In the genomic region with DNA sequence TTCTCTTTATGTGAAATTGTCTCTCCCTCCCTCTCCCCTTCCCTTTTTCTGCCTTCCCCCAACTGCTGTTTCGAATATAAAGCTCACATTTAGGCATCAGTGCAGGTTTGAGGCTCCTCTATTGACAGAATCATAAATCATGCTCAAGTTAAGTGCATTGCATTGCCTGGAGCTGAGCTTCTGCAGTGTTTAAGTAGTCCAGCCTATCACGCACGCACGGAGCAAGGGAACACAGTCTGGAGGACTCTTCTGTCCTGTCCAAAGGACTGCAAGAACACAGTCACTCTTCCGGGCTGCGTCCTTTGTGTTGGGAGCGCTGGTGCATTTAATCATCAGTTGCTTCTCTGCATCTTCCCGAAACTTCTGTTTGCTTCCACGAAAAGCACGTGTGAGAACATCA, we compare ENCODE assay signal across 16 mouse cellular contexts.
DNase-seq lines count a peak whose midpoint lies in the region; ATAC-seq and TF ChIP-seq lines count a peak whose summit lies in the region.
"Had no signal": no experiment of that assay in that cellular context is flagged by ENCODE, and none has a peak within 500 bp of the region (broad histone marks: within the 10 kb centered on the region; RNA-seq: fewer than 3 reads in every experiment).

No protein-coding gene starts in this region.

- no peaks in the 10 kb centered on the region for H3K36me3 ChIP-seq in kidney, embryonic 16.5 days (ENCODE audit: insufficient read depth, low read length)
- no peaks in the 10 kb centered on the region for H3K36me3 ChIP-seq in kidney, embryonic 14.5 days (ENCODE audit: control insufficient read depth, insufficient read depth, low read length)
- no peaks in the 10 kb centered on the region for H3K36me3 ChIP-seq in hindbrain, embryonic 11.5 days (ENCODE audit: control insufficient read depth, insufficient read depth, low read length)
- H3K36me3 ChIP-seq in limb, embryonic 14.5 days (ENCODE audit: control insufficient read depth, insufficient read depth, low read length), result peaks cover 10% of the 10 kb centered on the region; the same call in 1 of the 2 replicates
- no peaks in the 10 kb centered on the region for H3K36me3 ChIP-seq in lung, postnatal 0 days (ENCODE audit: insufficient read depth, low read length)
- H3K36me3 ChIP-seq: embryonic facial prominence, embryonic 12.5 days; liver, embryonic 12.5 days had no signal

- H3K4me3 ChIP-seq in kidney, embryonic 16.5 days (ENCODE audit: low read length), result no peak overlapping the region
- H3K4me3 ChIP-seq in kidney, embryonic 14.5 days (ENCODE audit: low read length), result no peak overlapping the region
- H3K4me3 ChIP-seq in hindbrain, embryonic 11.5 days (ENCODE audit: low read depth, low read length), result no peak overlapping the region
- H3K4me3 ChIP-seq in limb, embryonic 14.5 days (replicated peaks; ENCODE audit: low read length), result no peak overlapping the region
- no peak overlapping the region for H3K4me3 ChIP-seq in lung, postnatal 0 days (ENCODE audit: low read depth, low read length)
- H3K4me3 ChIP-seq: embryonic facial prominence, embryonic 12.5 days; heart, embryonic 12.5 days; liver, embryonic 12.5 days; lung, embryonic 15.5 days had no signal

- H3K9me3 ChIP-seq in kidney, embryonic 16.5 days (ENCODE audit: low read length), result no peaks in the 10 kb centered on the region; the same call in 1 of the 2 replicates
- no peaks in the 10 kb centered on the region for H3K9me3 ChIP-seq in kidney, embryonic 14.5 days (ENCODE audit: control insufficient read depth, low read length)
- H3K9me3 ChIP-seq in hindbrain, embryonic 11.5 days (ENCODE audit: control insufficient read depth, low read length), result no peaks in the 10 kb centered on the region
- H3K9me3 ChIP-seq in limb, embryonic 14.5 days (ENCODE audit: control insufficient read depth, low read length), result no peaks in the 10 kb centered on the region
- no peaks in the 10 kb centered on the region for H3K9me3 ChIP-seq in lung, postnatal 0 days (ENCODE audit: low read length)
- H3K9me3 ChIP-seq: embryonic facial prominence, embryonic 12.5 days; heart, embryonic 12.5 days; liver, embryonic 12.5 days; lung, embryonic 15.5 days had no signal

- peaks cover 19% of the 10 kb centered on the region for H3K4me1 ChIP-seq in kidney, embryonic 16.5 days (ENCODE audit: insufficient read depth, low read length)
- H3K4me1 ChIP-seq in kidney, embryonic 14.5 days (ENCODE audit: control insufficient read depth, insufficient read depth, low read length), result peaks cover 5% of the 10 kb centered on the region
- H3K4me1 ChIP-seq in hindbrain, embryonic 11.5 days (replicated peaks; ENCODE audit: control insufficient read depth, insufficient read depth, low read length), result no peaks in the 10 kb centered on the region
- H3K4me1 ChIP-seq in limb, embryonic 14.5 days (ENCODE audit: control insufficient read depth, insufficient read depth, low read length), result peaks cover 21% of the 10 kb centered on the region
- no peaks in the 10 kb centered on the region for H3K4me1 ChIP-seq in lung, postnatal 0 days (ENCODE audit: insufficient read depth, low read depth, low read length)
- H3K4me1 ChIP-seq: liver, embryonic 12.5 days had no signal

- peak; percentile 52 for DNase-seq in embryo, embryonic 10.5 days (ENCODE audit: low spot score)
- no peak for DNase-seq in hindbrain, embryonic 11.5 days (ENCODE audit: low spot score)
- DNase-seq in limb, embryonic 14.5 days (ENCODE audit: low spot score), result no peak
- no peak for DNase-seq in lung, postnatal 0 days (ENCODE audit: low spot score)
- no peak for DNase-seq in adrenal gland, adult (ENCODE audit: inconsistent age in 2 of 2, low spot score in 1 of 2)
- DNase-seq: adrenal gland, postnatal 14 days; cerebellum, adult 9-11 months; heart, postnatal 4 days; kidney, postnatal 14 days; thymus, postnatal 14 days had no signal

- no peak for TF ChIP-seq CTCF in lung, postnatal 0 days (IDR thresholded peaks at IDR 0.05)

- peak; percentile 66 for ATAC-seq in kidney, embryonic 16.5 days (ENCODE audit: low FRiP score, low TSS enrichment)
- ATAC-seq in kidney, embryonic 14.5 days (ENCODE audit: low FRiP score, low TSS enrichment), result no peak
- peak; percentile 56; the same call in 1 of the 2 replicates for ATAC-seq in hindbrain, embryonic 11.5 days (ENCODE audit: low FRiP score)
- ATAC-seq in limb, embryonic 14.5 days (ENCODE audit: low FRiP score, low read depth), result no peak
- ATAC-seq in lung, postnatal 0 days, result no peak
- ATAC-seq: liver, embryonic 12.5 days had no signal

- no peak for TF ChIP-seq POLR2A in limb, embryonic 14.5 days (IDR thresholded peaks at IDR 0.05; ENCODE audit: borderline replicate concordance, extremely low read depth, insufficient read depth, insufficient read length)

- H3K9ac ChIP-seq in kidney, embryonic 16.5 days (replicated peaks; ENCODE audit: low read length), result no peak overlapping the region
- H3K9ac ChIP-seq in kidney, embryonic 14.5 days (ENCODE audit: low read depth, low read length), result no peak overlapping the region
- H3K9ac ChIP-seq in hindbrain, embryonic 11.5 days (ENCODE audit: low read depth, low read length), result no peak overlapping the region
- H3K9ac ChIP-seq in limb, embryonic 14.5 days (ENCODE audit: low read depth, low read length, severe bottlenecking), result no peak overlapping the region
- no peak overlapping the region for H3K9ac ChIP-seq in lung, postnatal 0 days (replicated peaks; ENCODE audit: low read depth)
- H3K9ac ChIP-seq: embryonic facial prominence, embryonic 12.5 days; heart, embryonic 12.5 days; liver, embryonic 12.5 days; lung, embryonic 15.5 days had no signal

- no peak for TF ChIP-seq EP300 in lung, postnatal 0 days (IDR thresholded peaks at IDR 0.05)

- no peak overlapping the region for H3K27ac ChIP-seq in kidney, embryonic 16.5 days (ENCODE audit: low read length)
- no peak overlapping the region for H3K27ac ChIP-seq in kidney, embryonic 14.5 days (ENCODE audit: low read depth, low read length)
- no peak overlapping the region for H3K27ac ChIP-seq in hindbrain, embryonic 11.5 days (ENCODE audit: low read depth, low read length)
- H3K27ac ChIP-seq in limb, embryonic 14.5 days (replicated peaks; ENCODE audit: low read depth, low read length), result 0 out of 2 replicates have a peak overlapping the region, but pooled peaks have one; percentile 33
- H3K27ac ChIP-seq in lung, postnatal 0 days (ENCODE audit: low read length), result no peak overlapping the region
- H3K27ac ChIP-seq: embryonic facial prominence, embryonic 12.5 days; liver, embryonic 12.5 days; lung, embryonic 15.5 days had no signal

- no peak overlapping the region for H3K4me2 ChIP-seq in kidney, embryonic 16.5 days (replicated peaks; ENCODE audit: low read depth, low read length)
- no peak overlapping the region for H3K4me2 ChIP-seq in kidney, embryonic 14.5 days (replicated peaks; ENCODE audit: low read depth, low read length)
- no peak overlapping the region for H3K4me2 ChIP-seq in hindbrain, embryonic 11.5 days (replicated peaks; ENCODE audit: low read depth, low read length)
- H3K4me2 ChIP-seq in limb, embryonic 14.5 days (replicated peaks; ENCODE audit: low read depth, low read length, severe bottlenecking), result no peak overlapping the region
- no peak overlapping the region for H3K4me2 ChIP-seq in lung, postnatal 0 days (replicated peaks; ENCODE audit: low read depth, low read length)
- H3K4me2 ChIP-seq: embryonic facial prominence, embryonic 12.5 days; heart, embryonic 12.5 days; liver, embryonic 12.5 days; lung, embryonic 15.5 days had no signal

- no peaks in the 10 kb centered on the region for H3K27me3 ChIP-seq in kidney, embryonic 16.5 days (ENCODE audit: insufficient read depth, low read length)
- H3K27me3 ChIP-seq in kidney, embryonic 14.5 days (ENCODE audit: control insufficient read depth, insufficient read depth, low read length), result no peaks in the 10 kb centered on the region
- no peaks in the 10 kb centered on the region for H3K27me3 ChIP-seq in hindbrain, embryonic 11.5 days (ENCODE audit: control insufficient read depth, insufficient read depth, low read length)
- no peaks in the 10 kb centered on the region for H3K27me3 ChIP-seq in limb, embryonic 14.5 days (ENCODE audit: control insufficient read depth, insufficient read depth, low read length)
- no peaks in the 10 kb centered on the region for H3K27me3 ChIP-seq in lung, postnatal 0 days (replicated peaks; ENCODE audit: insufficient read depth, low read length)
- H3K27me3 ChIP-seq: embryonic facial prominence, embryonic 12.5 days; heart, embryonic 12.5 days; liver, embryonic 12.5 days; lung, embryonic 15.5 days had no signal

- WGBS in kidney, embryonic 16.5 days, result 34% methylated on average over 10 of the region's 10 CpGs
- 33% methylated on average over 10 of the region's 10 CpGs for whole genome bisulfite sequencing in kidney, embryonic 14.5 days
- 55% methylated on average over 10 of the region's 10 CpGs for WGBS in hindbrain, embryonic 11.5 days
- 40% methylated on average over 10 of the region's 10 CpGs for WGBS in limb, embryonic 14.5 days
- WGBS in lung, postnatal 0 days, result 57% methylated on average over 10 of the region's 10 CpGs

Comparison
In these comparisons a context has a peak if more than half of its experiments do, and no peak if none do; other contexts are left out.
1. ATAC-seq: peak in kidney, embryonic 16.5 days (single experiment) and hindbrain, embryonic 11.5 days (single experiment); none in kidney, embryonic 14.5 days (single experiment), limb, embryonic 14.5 days (single experiment) and lung, postnatal 0 days (single experiment).